Comparison of ENCODE assay signal across 34 mouse cellular contexts in genomic region chr11:72566304-72566703, GRCm38 (mm10). TPM values are rescaled to one million over a fixed set of nuclear protein-coding genes. Genes with fewer than 3 reads are reported as not detected.
"Had no signal": no experiment of that assay in that cellular context is flagged by ENCODE, and none has a peak within 500 bp of the region (broad histone marks: within the 10 kb centered on the region; RNA-seq: fewer than 3 reads in every experiment).

No protein-coding gene starts in this region.

- H3K4me3 ChIP-seq: heart, adult 2 months; heart, embryonic 10.5 days; heart, embryonic 12.5 days; heart, embryonic 13.5 days; heart, embryonic 15.5 days; hindbrain, embryonic 10.5 days; hindbrain, embryonic 12.5 days; hindbrain, embryonic 13.5 days; hindbrain, embryonic 15.5 days; intestine, embryonic 15.5 days; kidney, embryonic 15.5 days had no signal

- H3K36me3 ChIP-seq: heart, embryonic 10.5 days; heart, embryonic 12.5 days; heart, embryonic 13.5 days; heart, embryonic 15.5 days; hindbrain, embryonic 10.5 days; hindbrain, embryonic 12.5 days; hindbrain, embryonic 13.5 days; hindbrain, embryonic 15.5 days; intestine, embryonic 15.5 days; kidney, embryonic 15.5 days had no signal

- H3K4me2 ChIP-seq: heart, embryonic 11.5 days; heart, embryonic 12.5 days; heart, embryonic 13.5 days; heart, embryonic 15.5 days; hindbrain, embryonic 12.5 days; hindbrain, embryonic 13.5 days; hindbrain, embryonic 14.5 days; hindbrain, embryonic 15.5 days; intestine, embryonic 15.5 days had no signal

- H3K27ac ChIP-seq: heart, adult 2 months; heart, embryonic 10.5 days; heart, embryonic 13.5 days; heart, embryonic 15.5 days; hindbrain, embryonic 10.5 days; hindbrain, embryonic 12.5 days; hindbrain, embryonic 13.5 days; hindbrain, embryonic 14.5 days; hindbrain, embryonic 15.5 days; hindbrain, postnatal 0 days; intestine, embryonic 15.5 days; kidney, postnatal 0 days had no signal

- DNase-seq: heart, adult 2 months; heart, postnatal 10 days; heart, postnatal 14 days; heart, postnatal 36 days; heart, postnatal 4 days; kidney, adult 11 months; kidney, adult 18-20 months; kidney, adult 2 months; kidney, adult 8-10 months; kidney, adult 9 months; kidney, postnatal 10 days; kidney, postnatal 14 days; kidney, postnatal 25 days; kidney, postnatal 36 days had no signal

- H3K9ac ChIP-seq: heart, embryonic 12.5 days; heart, embryonic 13.5 days; heart, embryonic 15.5 days; hindbrain, embryonic 12.5 days; hindbrain, embryonic 13.5 days; hindbrain, embryonic 14.5 days; hindbrain, embryonic 15.5 days; intestine, embryonic 15.5 days; kidney, embryonic 15.5 days had no signal

- H3K4me1 ChIP-seq: heart, embryonic 13.5 days; hindbrain, embryonic 12.5 days; hindbrain, embryonic 13.5 days; intestine, embryonic 15.5 days had no signal

- ATAC-seq: hindbrain, embryonic 16.5 days; hindbrain, postnatal 0 days; inflammation-experienced regulatory T-cells, adult 6 months; intestine, embryonic 15.5 days; intestine, embryonic 16.5 days; intestine, postnatal 0 days had no signal

- H3K27me3 ChIP-seq: heart, embryonic 15.5 days; hindbrain, embryonic 15.5 days; intestine, embryonic 15.5 days had no signal

- H3K9me3 ChIP-seq: heart, embryonic 10.5 days; heart, embryonic 12.5 days; heart, embryonic 13.5 days; heart, embryonic 15.5 days; hindbrain, embryonic 10.5 days; hindbrain, embryonic 12.5 days; hindbrain, embryonic 13.5 days; hindbrain, embryonic 15.5 days; intestine, embryonic 15.5 days; kidney, embryonic 15.5 days had no signal

RNA-seq across cellular contexts. Expression of gene Spns3, which starts 16.0 kb away (rescaled TPM):
- total RNA-seq: heart, adult 2 months; heart, postnatal 25 days had no signal
- polyA plus RNA-seq: hindbrain, embryonic 11.5 days; hindbrain, embryonic 16.5 days had no signal
